Mouse (Mus musculus) E14TG2a.4 (cell line): ENCODE measurements around the gene Tmem234.

Source experiments
- CTCF ChIP-seq: conservative IDR thresholded peaks from 2 replicates; pipeline ENCODE4 v1.5.1; 2014; ENCODE audit warnings: low read length
- POU5F1 ChIP-seq: IDR thresholded peaks from 2 replicates; pipeline ENCODE4 v1.6.1; 2014; ENCODE audit warnings: low read length, borderline replicate concordance

- TF ChIP-seq CTCF, result no peak
- no peak for TF ChIP-seq POU5F1
Observed at GRCm38 (mm10) chr4:129626035-129626434, 25.6 kb downstream of the Tmem234 start.
